Mouse (Mus musculus): ENCODE data around the gene Grm8. TPM values are rescaled to one million over a fixed set of nuclear protein-coding genes. Genes with fewer than 3 reads are reported as not detected.

Gene Grm8
- 2.0 and 2.6 TPM in 2 replicates for polyA plus RNA-seq (2016; fragmentation: Nextera tagmentation; extraction: Ambion mirVana)

GRCm38 (mm10) chr6:28135001-28135401, at the start of gene Grm8:
Gene Grm8, minus strand, starts transcription at chr6:28135178.
- ATAC-seq (ENCODE audit: insufficient number of reproducible peaks, insufficient read depth, low FRiP score, low TSS enrichment): peak; percentile 29; the same call in 1 of the 2 replicates
- H3K4me2 ChIP-seq (replicated peaks): peak within 1 kb of the TSS; percentile 99
- WGBS: under 1% methylated on average over 42 of the region's 42 CpGs
- H3K4me1 ChIP-seq: peaks cover 13% of the 10 kb centered on the region; the same call in 1 of the 2 replicates
- H3K36me3 ChIP-seq: no peaks in the 10 kb centered on the region
- H3K27me3 ChIP-seq: peaks cover 60% of the 10 kb centered on the region
- H3K4me3 ChIP-seq: peak within 1 kb of the TSS; percentile 56
- H3K27ac ChIP-seq: no peak within 1 kb of the TSS
- H3K9me3 ChIP-seq: no peaks in the 10 kb centered on the region
- peak within 1 kb of the TSS; percentile 42; the same call in 1 of the 2 replicates for H3K9ac ChIP-seq

GRCm38 (mm10) chr6:28169851-28170539, 35.0 kb upstream of the Grm8 start:
- H3K27me3 ChIP-seq: no peaks in the 10 kb centered on the region
- no peak overlapping the region for H3K9ac ChIP-seq
- no peak for ATAC-seq (ENCODE audit: insufficient number of reproducible peaks, insufficient read depth, low FRiP score, low TSS enrichment)
- no peak overlapping the region for H3K27ac ChIP-seq
- no peaks in the 10 kb centered on the region for H3K4me1 ChIP-seq
- H3K4me3 ChIP-seq: no peak overlapping the region
- H3K9me3 ChIP-seq: no peaks in the 10 kb centered on the region
- 80% methylated on average over 19 of the region's 19 CpGs for WGBS
- no peak overlapping the region for H3K4me2 ChIP-seq (replicated peaks)
- no peaks in the 10 kb centered on the region for H3K36me3 ChIP-seq

GRCm38 (mm10) chr6:28160399-28160798, 25.4 kb upstream of the Grm8 start:
- H3K27ac ChIP-seq: no peak overlapping the region
- no peaks in the 10 kb centered on the region for H3K36me3 ChIP-seq
- no peak overlapping the region for H3K4me2 ChIP-seq (replicated peaks)
- no peak overlapping the region for H3K9ac ChIP-seq
- ATAC-seq (ENCODE audit: insufficient number of reproducible peaks, insufficient read depth, low FRiP score, low TSS enrichment): no peak
- no peak overlapping the region for H3K4me3 ChIP-seq
- H3K27me3 ChIP-seq: no peaks in the 10 kb centered on the region
- no peaks in the 10 kb centered on the region for H3K4me1 ChIP-seq
- 74% methylated on average over 5 of the region's 5 CpGs for whole genome bisulfite sequencing
- no peaks in the 10 kb centered on the region for H3K9me3 ChIP-seq

- no peaks in the 10 kb centered on the region for H3K4me1 ChIP-seq
Measured at GRCm38 (mm10) chr6:28146445-28146844, 11.5 kb upstream of the Grm8 start.

GRCm38 (mm10) chr6:28142332-28142731, 7.4 kb upstream of the Grm8 start:
- Histone ChIP-seq H3K4me2 (replicated peaks) (no peak overlapping the region), H3K9me3 (no peaks in the 10 kb centered on the region), H3K36me3 (no peaks in the 10 kb centered on the region), H3K4me3 (no peak overlapping the region), H3K4me1 (no peaks in the 10 kb centered on the region), H3K27me3 (0 out of 2 replicates have a peak, but pooled peaks cover 7% of the 10 kb centered on the region), H3K9ac (no peak overlapping the region), H3K27ac (no peak overlapping the region)
- WGBS: 9% methylated on average over 2 of the region's 2 CpGs
- peak; percentile 79; the same call in 1 of the 2 replicates for ATAC-seq (ENCODE audit: insufficient number of reproducible peaks, insufficient read depth, low FRiP score, low TSS enrichment)

More at GRCm38 (mm10) chr6:28146445-28146844, 11.5 kb upstream of the Grm8 start:
- Histone ChIP-seq H3K27ac (no peak overlapping the region), H3K36me3 (no peaks in the 10 kb centered on the region), H3K9me3 (no peaks in the 10 kb centered on the region), H3K27me3 (no peaks in the 10 kb centered on the region), H3K9ac (no peak overlapping the region), H3K4me2 (replicated peaks) (no peak overlapping the region), H3K4me3 (no peak overlapping the region)
- 68% methylated on average over 6 of the region's 6 CpGs for WGBS
- no peak for ATAC-seq (ENCODE audit: insufficient number of reproducible peaks, insufficient read depth, low FRiP score, low TSS enrichment)

- Histone ChIP-seq H3K36me3 (no peaks in the 10 kb centered on the region), H3K27ac (no peak overlapping the region), H3K4me1 (peaks cover 13% of the 10 kb centered on the region; the same call in 1 of the 2 replicates), H3K9ac (0 out of 2 replicates have a peak overlapping the region, but pooled peaks have one; percentile 42), H3K4me3 (peak overlapping the region; percentile 56), H3K27me3 (peaks cover 56% of the 10 kb centered on the region), H3K4me2 (replicated peaks) (peak overlapping the region; percentile 99), H3K9me3 (no peaks in the 10 kb centered on the region)
- ATAC-seq (ENCODE audit: insufficient number of reproducible peaks, insufficient read depth, low FRiP score, low TSS enrichment): peak; percentile 92
- WGBS: under 1% methylated on average over 37 of the region's 37 CpGs
Measured at GRCm38 (mm10) chr6:28135411-28136233, 644 bp upstream of the Grm8 start.

GRCm38 (mm10) chr6:28134251-28134801, 652 bp downstream of the Grm8 start:
- Histone ChIP-seq H3K9ac (no peak overlapping the region), H3K9me3 (no peaks in the 10 kb centered on the region), H3K4me2 (replicated peaks) (peak overlapping the region; percentile 99), H3K36me3 (no peaks in the 10 kb centered on the region), H3K4me1 (peaks cover 13% of the 10 kb centered on the region; the same call in 1 of the 2 replicates), H3K27ac (no peak overlapping the region), H3K27me3 (peaks cover 65% of the 10 kb centered on the region), H3K4me3 (peak overlapping the region; percentile 56)
- WGBS: 0% methylated on average over 20 of the region's 20 CpGs
- ATAC-seq (ENCODE audit: insufficient number of reproducible peaks, insufficient read depth, low FRiP score, low TSS enrichment): no peak

GRCm38 (mm10) chr6:28133206-28134063, 1.5 kb downstream of the Grm8 start:
- H3K4me1 ChIP-seq: peaks cover 13% of the 10 kb centered on the region; the same call in 1 of the 2 replicates
- H3K9me3 ChIP-seq: no peaks in the 10 kb centered on the region
- H3K36me3 ChIP-seq: no peaks in the 10 kb centered on the region
- H3K9ac ChIP-seq: 0 out of 2 replicates have a peak overlapping the region, but pooled peaks have one; percentile 15
- H3K27me3 ChIP-seq: peaks cover 66% of the 10 kb centered on the region
- 0 out of 2 replicates have a peak, but pooled peaks have one; percentile 24 for ATAC-seq (ENCODE audit: insufficient number of reproducible peaks, insufficient read depth, low FRiP score, low TSS enrichment)
- peak overlapping the region; percentile 99 for H3K4me2 ChIP-seq (replicated peaks)
- H3K4me3 ChIP-seq: peak overlapping the region; percentile 56
- WGBS: under 1% methylated on average over 38 of the region's 38 CpGs
- no peak overlapping the region for H3K27ac ChIP-seq

GRCm38 (mm10) chr6:28132056-28132455, 2.9 kb downstream of the Grm8 start:
- H3K27me3 ChIP-seq: peaks cover 61% of the 10 kb centered on the region
- H3K9ac ChIP-seq: no peak overlapping the region
- H3K9me3 ChIP-seq: no peaks in the 10 kb centered on the region
- H3K4me1 ChIP-seq: peaks cover 13% of the 10 kb centered on the region; the same call in 1 of the 2 replicates
- no peak overlapping the region for H3K4me3 ChIP-seq
- ATAC-seq (ENCODE audit: insufficient number of reproducible peaks, insufficient read depth, low FRiP score, low TSS enrichment): no peak
- WGBS: 9% methylated on average over 4 of the region's 4 CpGs
- no peak overlapping the region for H3K27ac ChIP-seq
- H3K4me2 ChIP-seq (replicated peaks): no peak overlapping the region
- H3K36me3 ChIP-seq: no peaks in the 10 kb centered on the region

- no peaks in the 10 kb centered on the region for H3K9me3 ChIP-seq
- ATAC-seq (ENCODE audit: insufficient number of reproducible peaks, insufficient read depth, low FRiP score, low TSS enrichment): no peak
- H3K9ac ChIP-seq: no peak overlapping the region
- peaks cover 42% of the 10 kb centered on the region for H3K27me3 ChIP-seq
- H3K27ac ChIP-seq: no peak overlapping the region
- WGBS: 85% methylated on average over 4 of the region's 4 CpGs
- no peak overlapping the region for H3K4me2 ChIP-seq (replicated peaks)
- no peaks in the 10 kb centered on the region for H3K36me3 ChIP-seq
- peaks cover 5% of the 10 kb centered on the region; the same call in 1 of the 2 replicates for H3K4me1 ChIP-seq
- no peak overlapping the region for H3K4me3 ChIP-seq
Measured at GRCm38 (mm10) chr6:28128871-28129270, 6.1 kb downstream of the Grm8 start.

- Histone ChIP-seq H3K4me3 (no peak overlapping the region), H3K9ac (no peak overlapping the region), H3K4me2 (replicated peaks) (no peak overlapping the region), H3K4me1 (no peaks in the 10 kb centered on the region), H3K27ac (no peak overlapping the region), H3K9me3 (no peaks in the 10 kb centered on the region), H3K27me3 (no peaks in the 10 kb centered on the region), H3K36me3 (no peaks in the 10 kb centered on the region)
- ATAC-seq (ENCODE audit: insufficient number of reproducible peaks, insufficient read depth, low FRiP score, low TSS enrichment): no peak
- 88% methylated on average over 2 of the region's 2 CpGs for WGBS
Measured at GRCm38 (mm10) chr6:28115519-28115918, 19.5 kb downstream of the Grm8 start.
